7 mouse cellular contexts compared by ENCODE assay signal in genomic region chr8:39357111-39357510, GRCm38 (mm10).
"Had no signal": no experiment of that assay in that cellular context is flagged by ENCODE, and none has a peak within 500 bp of the region (broad histone marks: within the 10 kb centered on the region; RNA-seq: fewer than 3 reads in every experiment).

No protein-coding gene starts in this region.

- DNase-seq: kidney, adult 11 months; kidney, adult 9 months; kidney, postnatal 36 days; lung, embryonic 14.5 days; lung, postnatal 10 days; lung, postnatal 4 days; thymus, postnatal 36 days had no signal
